Mouse (Mus musculus) hindbrain, embryonic 11.5 days (tissue): ENCODE data around the gene Samd4. TPM values are rescaled to one million over a fixed set of nuclear protein-coding genes. Genes with fewer than 3 reads are reported as not detected.

Source experiments
- ATAC-seq: fragments of 200-750 bp; cut with Nextera tagmentation; 2 replicates; pipeline ENCODE4 v1.8.0; 2017; ENCODE audit warnings: mild to moderate bottlenecking, moderate TSS enrichment, moderate library complexity; ENCODE audit not compliant: low FRiP score
- DNase-seq: peaks from one replicate; pipeline ENCODE4 v3.0.0-alpha.2; 2015; ENCODE audit warnings: low spot score
- H3K27ac ChIP-seq: fragments of 300-500 bp; sonication (generic); 2 replicates; pipeline ENCODE4 v1.5.1; 2014; ENCODE audit warnings: mild to moderate bottlenecking, low read depth, low read length
- H3K27me3 ChIP-seq: fragments of 300-500 bp; sonication (generic); 2 replicates; pipeline ENCODE4 v1.6.1; 2014; ENCODE audit warnings: mild to moderate bottlenecking, low read length, moderate library complexity, mixed read lengths; ENCODE audit not compliant: control insufficient read depth, insufficient read depth
- H3K36me3 ChIP-seq: fragments of 300-500 bp; sonication (generic); 2 replicates; pipeline ENCODE4 v1.6.1; 2014; ENCODE audit warnings: mild to moderate bottlenecking, low read length, moderate library complexity, mixed read lengths; ENCODE audit not compliant: control insufficient read depth, insufficient read depth
- H3K4me1 ChIP-seq: fragments of 300-500 bp; sonication (generic); replicated peaks from 2 replicates; pipeline ENCODE4 v1.6.1; 2014; ENCODE audit warnings: low read length, mixed read lengths; ENCODE audit not compliant: control insufficient read depth, insufficient read depth
- H3K4me2 ChIP-seq: fragments of 300-500 bp; sonication (generic); replicated peaks from 2 replicates; pipeline ENCODE4 v1.6.1; 2014; ENCODE audit warnings: mild to moderate bottlenecking, low read depth, low read length
- H3K4me3 ChIP-seq: fragments of 300-500 bp; sonication (generic); 2 replicates; pipeline ENCODE4 v1.5.1; 2014; ENCODE audit warnings: low read depth, low read length
- H3K9ac ChIP-seq: fragments of 300-500 bp; sonication (generic); 2 replicates; pipeline ENCODE4 v1.6.1; 2014; ENCODE audit warnings: low read depth, low read length
- H3K9me3 ChIP-seq: fragments of 300-500 bp; sonication (generic); 2 replicates; pipeline ENCODE4 v1.6.1; 2016; ENCODE audit warnings: low read length; ENCODE audit not compliant: control insufficient read depth
- WGBS: fragments of 180-500 bp; shearing (Covaris S2); extraction: QIAGEN DNeasy Blood & Tissue Kit; methylation state at CpG from one replicate; pipeline ENCODE4 v1.1.7; 2014; 5-methylcytosine and 5-hydroxymethylcytosine counted together
- polyA plus RNA-seq: library from polyadenylated mRNA; unstranded; fragments of >200 nt; fragmentation: Nextera tagmentation; extraction: Ambion mirVana; gene quantifications from 2 replicates; pipeline ENCODE4 v1.2.1, GENCODE M21; 2014

Samd4 gene
- polyA plus RNA-seq, 1 experiment from 2014 or later = 4.7 TPM

DNA sequence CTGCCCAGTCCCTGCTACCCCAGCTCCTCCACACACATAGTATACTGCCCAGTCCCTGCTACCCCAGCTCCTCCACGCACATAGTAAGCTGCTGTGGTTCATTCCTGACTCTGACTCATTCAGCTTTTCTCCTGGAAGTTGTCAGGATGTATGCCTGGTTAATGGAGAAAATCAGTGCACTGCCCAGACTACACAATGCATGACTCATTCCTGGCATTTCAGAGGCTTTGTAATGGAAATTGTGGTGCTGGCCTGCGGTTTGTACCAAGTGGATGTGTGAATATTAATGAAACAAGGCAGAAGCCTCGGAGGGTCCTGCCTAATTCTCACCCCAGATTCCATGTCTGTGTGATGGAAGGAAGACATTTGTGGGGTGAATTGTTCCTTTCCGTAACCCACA lies 107.0 kb downstream of the Samd4 start:
- Histone ChIP-seq H3K27me3 (no peaks in the 10 kb centered on the region), H3K4me1 (no peaks in the 10 kb centered on the region), H3K4me3 (no peak overlapping the region), H3K9me3 (no peaks in the 10 kb centered on the region), H3K4me2 (0 out of 2 replicates have a peak overlapping the region, but pooled peaks have one; percentile 0), H3K9ac (no peak overlapping the region), H3K27ac (no peak overlapping the region), H3K36me3 (no peaks in the 10 kb centered on the region)
- 21% methylated on average over 4 of the region's 4 CpGs for WGBS
- ATAC-seq (peak; percentile 81), DNase-seq (peak; percentile 64)

DNA sequence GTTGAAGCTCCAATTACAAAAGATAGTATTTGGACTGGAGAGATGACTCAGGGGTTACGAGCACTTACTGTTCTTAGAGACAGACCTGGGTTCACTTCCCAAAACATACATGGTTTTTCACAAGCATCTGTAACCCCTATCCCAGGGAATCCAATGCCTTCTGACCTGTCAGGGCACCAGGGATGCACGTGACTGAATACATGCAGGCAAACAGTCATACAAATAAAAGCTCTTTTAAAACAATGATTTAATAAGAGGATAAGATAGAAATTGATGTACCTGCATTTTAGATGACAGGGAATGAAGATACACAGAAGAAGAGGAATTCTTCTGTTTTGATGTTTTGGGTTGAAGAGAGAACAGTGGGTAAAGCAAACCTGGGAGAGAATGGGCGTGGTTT lies 107.8 kb downstream of the Samd4 start:
- Histone ChIP-seq H3K4me2 (no peak overlapping the region), H3K4me3 (no peak overlapping the region), H3K27me3 (no peaks in the 10 kb centered on the region), H3K36me3 (no peaks in the 10 kb centered on the region), H3K27ac (no peak overlapping the region), H3K4me1 (no peaks in the 10 kb centered on the region), H3K9ac (no peak overlapping the region), H3K9me3 (no peaks in the 10 kb centered on the region)
- ATAC-seq (no peak), DNase-seq (no peak)
- 83% methylated on average over 3 of the region's 3 CpGs for WGBS

DNA sequence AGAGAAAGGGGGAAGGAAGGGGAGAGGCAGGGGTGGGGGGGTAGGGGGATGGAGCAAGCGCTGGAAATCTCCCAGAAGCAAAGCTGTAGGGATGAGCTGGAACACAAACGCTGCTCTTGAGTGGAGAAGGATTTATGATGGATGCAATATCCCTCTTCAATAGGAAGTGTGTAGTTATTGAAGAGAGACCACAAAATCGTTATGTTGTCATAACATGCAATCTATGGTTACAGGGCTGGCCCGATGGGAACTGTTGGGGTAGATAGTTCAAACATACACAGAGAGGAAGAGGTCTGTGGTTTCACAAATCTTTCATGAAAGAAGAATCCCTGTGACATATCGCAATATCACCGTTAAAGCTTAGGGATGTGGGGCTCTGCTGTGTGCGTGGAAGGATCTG lies 112.0 kb downstream of the Samd4 start:
- DNase-seq = no peak
- Histone ChIP-seq H3K4me3 (no peak overlapping the region), H3K9ac (no peak overlapping the region), H3K27ac (no peak overlapping the region), H3K4me2 (no peak overlapping the region), H3K4me1 (no peaks in the 10 kb centered on the region), H3K27me3 (no peaks in the 10 kb centered on the region), H3K9me3 (no peaks in the 10 kb centered on the region), H3K36me3 (no peaks in the 10 kb centered on the region)
- ATAC-seq = no peak
- WGBS = 84% methylated on average over 7 of the region's 7 CpGs

DNA sequence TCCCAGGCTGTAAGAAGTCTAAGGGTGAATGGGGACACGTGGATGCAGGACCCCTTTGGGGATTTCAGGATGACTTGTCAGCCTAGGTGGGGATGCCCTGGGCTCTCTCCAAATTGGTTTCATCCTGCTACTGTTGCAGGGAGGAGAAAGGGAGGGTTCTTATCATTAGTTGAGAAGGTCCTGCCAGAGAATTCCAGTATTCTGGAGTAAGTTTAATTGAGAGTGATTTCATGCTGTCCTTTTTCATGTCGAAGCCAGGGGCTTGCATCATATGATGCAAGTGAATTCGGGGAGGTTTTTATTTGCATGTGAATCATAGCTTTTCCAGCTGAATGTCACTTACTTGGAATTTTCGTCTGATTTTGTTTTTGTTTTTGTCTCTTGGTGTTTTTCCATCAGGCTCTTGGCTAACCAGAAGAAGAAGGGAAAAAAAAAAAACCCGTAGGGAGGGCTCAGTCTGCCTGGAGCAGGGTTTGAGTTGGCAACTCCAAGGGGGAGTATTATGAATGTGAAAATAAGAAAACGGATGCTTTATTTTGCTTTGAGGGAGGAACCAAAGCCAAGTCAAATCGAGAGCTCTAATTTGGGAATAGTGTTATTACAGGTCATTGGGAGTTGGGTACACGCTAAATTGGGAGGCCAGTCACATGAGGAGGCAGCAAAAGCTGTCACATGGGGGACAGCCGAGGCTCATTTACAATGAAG lies 116.8 kb downstream of the Samd4 start:
- 69% methylated on average over 9 of the region's 9 CpGs for WGBS
- Histone ChIP-seq H3K4me1 (no peaks in the 10 kb centered on the region), H3K36me3 (no peaks in the 10 kb centered on the region), H3K9ac (no peak overlapping the region), H3K4me2 (no peak overlapping the region), H3K4me3 (no peak overlapping the region), H3K27ac (no peak overlapping the region), H3K27me3 (no peaks in the 10 kb centered on the region), H3K9me3 (no peaks in the 10 kb centered on the region)
- no peak for ATAC-seq
- no peak for DNase-seq

DNA sequence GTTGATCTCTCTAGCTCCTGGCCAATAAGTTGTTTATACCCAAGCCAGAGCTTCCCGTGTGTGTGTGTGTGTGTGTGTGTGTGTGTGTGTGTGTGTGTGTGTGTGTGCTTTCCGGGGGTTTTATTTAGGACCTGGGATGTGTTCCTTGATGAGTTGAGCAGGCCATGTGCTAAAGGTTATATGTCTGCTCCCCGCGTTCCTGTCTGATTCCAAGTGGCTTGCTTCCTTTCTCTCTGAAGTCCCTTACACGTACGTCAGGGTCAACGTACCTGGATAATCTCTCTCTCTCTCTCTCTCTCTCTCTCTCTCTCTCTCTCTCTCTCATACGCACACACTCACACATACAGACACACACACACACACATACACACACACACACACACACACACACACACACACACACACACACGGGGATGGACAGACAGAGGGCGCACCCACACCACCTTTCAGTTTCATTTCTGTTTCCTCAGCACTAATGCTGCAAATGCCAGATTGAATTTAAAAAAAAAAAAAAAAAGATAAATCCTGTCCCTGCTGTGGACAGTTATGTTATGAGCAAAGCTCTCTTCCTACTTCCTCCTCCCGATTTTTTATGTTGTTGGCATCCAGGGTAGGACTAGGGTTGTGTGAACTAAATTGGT lies 117.6 kb downstream of the Samd4 start:
- no peaks in the 10 kb centered on the region for H3K36me3 ChIP-seq
- 90% methylated on average over 11 of the region's 11 CpGs for WGBS

DNA sequence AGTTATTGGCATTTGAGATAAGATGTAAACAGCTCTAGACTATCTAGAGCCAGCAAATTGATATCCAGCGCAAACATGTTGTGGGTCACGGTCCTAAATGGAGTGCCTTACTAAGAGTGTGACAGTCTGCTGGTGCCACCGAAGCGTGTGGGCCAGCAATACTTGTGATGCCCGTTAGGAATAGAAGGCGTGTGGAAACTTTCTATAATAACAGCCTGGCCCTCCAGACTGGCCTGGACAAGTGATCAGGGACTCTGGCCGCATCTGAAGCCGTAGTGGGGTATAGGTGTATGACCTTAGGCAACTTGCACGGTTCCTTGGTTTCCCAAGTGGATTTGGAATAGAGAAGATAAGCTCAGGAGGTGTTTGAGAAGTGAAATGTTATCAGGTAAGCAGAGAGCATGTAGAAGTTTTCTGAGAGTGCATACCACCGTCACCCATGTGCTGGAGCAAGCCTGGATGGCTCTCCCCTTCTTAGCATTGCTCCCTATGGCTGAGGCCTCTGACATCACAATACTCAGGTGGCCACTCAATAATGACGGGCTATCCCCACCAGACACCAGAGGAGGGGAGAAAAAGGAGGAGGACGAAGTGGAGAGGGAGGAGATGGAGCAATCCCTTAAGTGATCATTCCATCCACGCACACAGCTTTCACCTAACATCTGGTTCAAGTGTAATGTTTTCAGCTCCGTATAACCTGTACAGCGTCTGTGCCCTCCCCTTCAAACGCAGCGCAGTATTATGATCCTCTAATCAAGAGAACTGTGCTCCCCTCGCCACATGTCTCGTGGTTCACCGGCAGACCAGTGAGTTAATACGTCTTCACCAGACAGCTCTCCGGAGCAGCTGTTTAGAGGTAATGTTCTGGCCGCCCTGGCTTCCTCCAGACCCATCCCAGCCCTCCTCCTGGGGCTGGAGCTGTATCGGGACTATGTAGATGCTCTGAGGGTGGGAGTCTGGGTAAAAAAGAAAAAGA lies 118.4 kb downstream of the Samd4 start:
- no peak for DNase-seq
- no peak overlapping the region for H3K27ac ChIP-seq
- ATAC-seq = peak; percentile 19; the same call in 1 of the 2 replicates
- no peaks in the 10 kb centered on the region for H3K36me3 ChIP-seq
- WGBS = 74% methylated on average over 24 of the region's 24 CpGs
- H3K9ac ChIP-seq = no peak overlapping the region
- no peaks in the 10 kb centered on the region for H3K27me3 ChIP-seq
- no peak overlapping the region for H3K4me2 ChIP-seq
- no peak overlapping the region for H3K4me3 ChIP-seq
- no peaks in the 10 kb centered on the region for H3K4me1 ChIP-seq
- H3K9me3 ChIP-seq = no peaks in the 10 kb centered on the region

More for the DNA sequence above, 117.6 kb downstream of the Samd4 start:
- Histone ChIP-seq H3K27ac (no peak overlapping the region), H3K27me3 (no peaks in the 10 kb centered on the region), H3K4me3 (no peak overlapping the region), H3K4me1 (no peaks in the 10 kb centered on the region), H3K9ac (no peak overlapping the region), H3K9me3 (no peaks in the 10 kb centered on the region), H3K4me2 (no peak overlapping the region)
- no peak for DNase-seq
- ATAC-seq = no peak

DNA sequence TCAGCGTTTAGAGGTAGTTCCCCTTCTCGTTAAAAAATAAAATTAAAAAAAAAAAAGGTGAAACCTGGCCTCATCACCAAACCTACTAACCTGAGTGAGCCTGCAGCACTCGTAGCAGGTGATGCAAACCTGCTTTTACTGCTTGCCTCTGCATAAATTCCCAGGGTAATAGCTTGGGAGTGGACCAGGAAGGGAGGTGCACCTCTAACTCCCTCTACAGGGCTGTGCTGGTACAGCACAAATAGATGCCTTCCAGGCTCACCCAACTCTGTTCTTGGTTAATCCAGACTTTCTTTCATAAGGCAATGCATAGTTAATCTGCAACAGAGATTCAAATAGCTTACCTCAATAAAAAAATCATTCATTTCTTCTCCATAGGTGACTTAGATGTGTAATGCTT lies 121.5 kb downstream of the Samd4 start:
- H3K4me3 ChIP-seq = no peak overlapping the region
- H3K9ac ChIP-seq = no peak overlapping the region
- no peak overlapping the region for H3K4me2 ChIP-seq
- no peak overlapping the region for H3K27ac ChIP-seq
- peak; percentile 40 for DNase-seq
- H3K9me3 ChIP-seq = no peaks in the 10 kb centered on the region
- no peaks in the 10 kb centered on the region for H3K27me3 ChIP-seq
- ATAC-seq = no peak
- 32% methylated on average over 3 of the region's 3 CpGs for WGBS
- H3K4me1 ChIP-seq = no peaks in the 10 kb centered on the region
- H3K36me3 ChIP-seq = no peaks in the 10 kb centered on the region

DNA sequence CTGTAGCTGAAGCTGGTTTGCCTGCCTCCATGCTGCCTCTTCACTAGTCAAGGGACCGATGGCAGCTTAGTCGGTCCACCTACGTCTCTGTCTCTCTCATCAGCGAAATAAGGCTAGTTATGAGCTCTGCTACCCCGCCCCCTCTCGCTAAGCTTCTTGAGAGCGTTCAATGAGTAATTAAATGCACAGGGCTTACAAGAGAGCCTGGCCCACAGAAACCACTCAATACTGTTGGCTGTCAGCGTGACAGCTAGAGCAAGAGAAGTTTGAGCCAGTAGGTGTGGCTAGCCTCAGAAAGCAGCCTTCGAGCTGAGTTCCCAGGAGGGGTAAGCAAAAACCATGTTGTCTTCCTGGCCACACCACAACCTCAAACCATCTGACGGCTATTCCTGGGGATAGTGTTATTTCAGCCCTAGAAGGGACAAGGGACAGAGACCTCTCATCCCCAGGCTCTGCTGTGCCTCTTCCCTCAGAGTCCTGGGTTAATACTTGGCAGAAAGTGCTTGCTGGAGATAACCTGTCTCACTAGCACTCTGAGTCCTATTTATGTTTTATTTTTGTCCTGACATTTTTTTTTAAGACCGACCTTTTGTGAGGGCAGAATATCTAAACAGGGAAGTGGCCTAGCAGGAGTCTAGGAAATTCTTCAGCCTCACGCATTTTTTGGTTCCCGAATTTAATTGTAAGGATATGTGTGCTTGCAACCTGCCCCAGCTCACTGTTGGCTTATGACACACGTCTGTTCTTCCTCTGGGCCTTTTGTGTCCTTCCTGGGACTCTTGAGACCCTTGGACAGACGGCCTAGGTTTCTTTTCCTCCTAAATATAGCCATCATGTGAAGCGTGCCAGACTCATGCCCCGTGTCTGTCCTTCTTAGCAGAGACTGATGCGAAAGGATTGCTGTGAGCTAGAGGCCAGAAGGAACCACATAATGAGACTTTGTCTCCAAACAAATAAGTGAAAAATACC lies 128.8 kb downstream of the Samd4 start:
- H3K9me3 ChIP-seq = no peaks in the 10 kb centered on the region
- no peak overlapping the region for H3K4me2 ChIP-seq
- H3K4me3 ChIP-seq = no peak overlapping the region
- H3K4me1 ChIP-seq = 0 out of 2 replicates have a peak, but pooled peaks cover 4% of the 10 kb centered on the region
- no peak overlapping the region for H3K27ac ChIP-seq
- H3K36me3 ChIP-seq = no peaks in the 10 kb centered on the region
- ATAC-seq (no peak), DNase-seq (no peak)
- no peak overlapping the region for H3K9ac ChIP-seq
- no peaks in the 10 kb centered on the region for H3K27me3 ChIP-seq
- WGBS = 65% methylated on average over 18 of the region's 18 CpGs
